ENCODE assay signal across 35 mouse cellular contexts in genomic region chr12:52688712-52689111, GRCm38 (mm10).
"Had no signal": no experiment of that assay in that cellular context is flagged by ENCODE, and none has a peak within 500 bp of the region (broad histone marks: within the 10 kb centered on the region; RNA-seq: fewer than 3 reads in every experiment).

No protein-coding gene starts in this region.

- H3K4me1 ChIP-seq: hindbrain, embryonic 13.5 days; hindbrain, embryonic 15.5 days; kidney, embryonic 15.5 days had no signal

- H3K9ac ChIP-seq: heart, embryonic 12.5 days; heart, embryonic 13.5 days; heart, embryonic 15.5 days; hindbrain, embryonic 12.5 days; hindbrain, embryonic 13.5 days; hindbrain, embryonic 14.5 days; hindbrain, embryonic 15.5 days; intestine, embryonic 15.5 days; kidney, embryonic 15.5 days had no signal

- H3K4me3 ChIP-seq: heart, embryonic 12.5 days; heart, embryonic 13.5 days; heart, embryonic 15.5 days; hindbrain, embryonic 10.5 days; hindbrain, embryonic 12.5 days; hindbrain, embryonic 13.5 days; hindbrain, embryonic 15.5 days; intestine, embryonic 15.5 days; kidney, embryonic 15.5 days; layer of hippocampus, adult 2 months; left cerebral cortex, adult 2 months had no signal

- DNase-seq: heart, postnatal 10 days; heart, postnatal 14 days; heart, postnatal 36 days; heart, postnatal 4 days; kidney, adult 11 months; kidney, adult 18-20 months; kidney, adult 2 months; kidney, adult 8-10 months; kidney, adult 9 months; kidney, postnatal 10 days; kidney, postnatal 14 days; kidney, postnatal 25 days; kidney, postnatal 36 days; kidney, postnatal 4 days; layer of hippocampus, adult 9-11 months; layer of hippocampus, postnatal 36 days had no signal

- H3K27ac ChIP-seq: heart, embryonic 13.5 days; heart, embryonic 15.5 days; hindbrain, embryonic 10.5 days; hindbrain, embryonic 12.5 days; hindbrain, embryonic 13.5 days; hindbrain, embryonic 14.5 days; hindbrain, embryonic 15.5 days; hindbrain, postnatal 0 days; intestine, embryonic 15.5 days; kidney, embryonic 15.5 days; kidney, postnatal 0 days; layer of hippocampus, adult 2 months; left cerebral cortex, adult 2 months had no signal

- H3K4me2 ChIP-seq: heart, embryonic 11.5 days; heart, embryonic 12.5 days; heart, embryonic 13.5 days; heart, embryonic 15.5 days; hindbrain, embryonic 12.5 days; hindbrain, embryonic 13.5 days; hindbrain, embryonic 14.5 days; hindbrain, embryonic 15.5 days; intestine, embryonic 15.5 days; kidney, embryonic 15.5 days had no signal

- ATAC-seq: hindbrain, embryonic 16.5 days; hindbrain, postnatal 0 days; inflammation-experienced regulatory T-cells, adult 6 months; intestine, embryonic 15.5 days; intestine, embryonic 16.5 days; intestine, postnatal 0 days had no signal

- H3K9me3 ChIP-seq: heart, embryonic 12.5 days; heart, embryonic 13.5 days; heart, embryonic 15.5 days; hindbrain, embryonic 10.5 days; hindbrain, embryonic 12.5 days; hindbrain, embryonic 13.5 days; hindbrain, embryonic 15.5 days; intestine, embryonic 15.5 days; kidney, embryonic 15.5 days had no signal

- H3K36me3 ChIP-seq: heart, embryonic 12.5 days; heart, embryonic 13.5 days; heart, embryonic 15.5 days; hindbrain, embryonic 10.5 days; hindbrain, embryonic 12.5 days; hindbrain, embryonic 13.5 days; hindbrain, embryonic 15.5 days; intestine, embryonic 15.5 days; kidney, embryonic 15.5 days had no signal

- H3K27me3 ChIP-seq: heart, embryonic 12.5 days; heart, embryonic 13.5 days; heart, embryonic 15.5 days; hindbrain, embryonic 12.5 days; hindbrain, embryonic 13.5 days; hindbrain, embryonic 15.5 days; intestine, embryonic 15.5 days; kidney, embryonic 15.5 days had no signal
